Mouse (Mus musculus): ENCODE measurements around the gene Baiap2.

DNA sequence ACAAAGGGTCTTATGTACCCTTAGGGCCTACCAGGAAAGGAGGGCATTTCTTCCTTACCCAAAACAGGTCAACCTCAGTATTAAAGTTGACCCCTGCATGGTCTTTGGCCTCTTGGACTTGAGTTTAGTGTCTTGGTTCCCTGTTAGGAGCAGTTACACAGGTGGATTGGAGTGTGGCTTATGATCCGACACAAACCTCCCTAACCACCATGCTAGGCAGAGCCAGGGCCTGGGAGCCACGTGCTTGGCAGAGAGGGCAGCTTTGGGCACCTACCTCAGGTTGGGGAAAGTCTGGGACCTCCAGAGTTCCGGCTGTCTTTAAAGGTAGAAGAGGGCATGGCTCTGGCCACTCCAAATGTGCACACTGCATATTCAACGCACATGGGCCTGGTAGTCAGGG, 23.1 kb upstream of the Baiap2 start:
- TF ChIP-seq CTCF (IDR thresholded peaks at IDR 0.05) = no peak
- TF ChIP-seq POLR2A (IDR thresholded peaks at IDR 0.05; ENCODE audit: insufficient read depth, low read depth, low read length) = no peak
- no peak for TF ChIP-seq EP300 (IDR thresholded peaks at IDR 0.05; ENCODE audit: insufficient read depth, low read depth, low read length)

All from heart, adult 2 months (tissue).